Mouse (Mus musculus): ENCODE data around the gene Plppr1. TPM values are rescaled to one million over a fixed set of nuclear protein-coding genes. Genes with fewer than 3 reads are reported as not detected.
A peak's percentile ranks its signal among the peaks of the same experiment; 100 is the strongest.

Gene Plppr1
- 5.4 and 13.0 TPM in 2 replicates for polyA plus RNA-seq (2016; fragmentation: Nextera tagmentation; extraction: Ambion mirVana)

GRCm38 (mm10) chr4:49059021-49059401, at the start of gene Plppr1:
Gene Plppr1, plus strand, starts transcription at chr4:49059273.
- H3K27me3 ChIP-seq (ENCODE audit: insufficient read depth, poor library complexity, severe bottlenecking): peaks cover 61% of the 10 kb centered on the region
- H3K9me3 ChIP-seq: no peaks in the 10 kb centered on the region
- DNase-seq (ENCODE audit: low spot score): peak; percentile 80
- H3K4me3 ChIP-seq: peak within 1 kb of the TSS; percentile 78
- H3K36me3 ChIP-seq: no peaks in the 10 kb centered on the region
- peak within 1 kb of the TSS; percentile 87 for H3K27ac ChIP-seq
- peaks cover 40% of the 10 kb centered on the region for H3K4me1 ChIP-seq (replicated peaks)
- WGBS: under 1% methylated on average over 21 of the region's 21 CpGs

- no peaks in the 10 kb centered on the region for H3K27me3 ChIP-seq (ENCODE audit: insufficient read depth, poor library complexity, severe bottlenecking)
- H3K9me3 ChIP-seq: no peaks in the 10 kb centered on the region
- H3K27ac ChIP-seq: no peak overlapping the region
- H3K4me1 ChIP-seq (replicated peaks): no peaks in the 10 kb centered on the region
- DNase-seq (ENCODE audit: low spot score): no peak
- no peak overlapping the region for H3K4me3 ChIP-seq
- H3K36me3 ChIP-seq: no peaks in the 10 kb centered on the region
Observed at GRCm38 (mm10) chr4:49016701-49017100, 42.4 kb upstream of the Plppr1 start.

- no peaks in the 10 kb centered on the region for H3K27me3 ChIP-seq (ENCODE audit: insufficient read depth, poor library complexity, severe bottlenecking)
- H3K27ac ChIP-seq: no peak overlapping the region
- H3K9me3 ChIP-seq: no peaks in the 10 kb centered on the region
- H3K4me1 ChIP-seq (replicated peaks): no peaks in the 10 kb centered on the region
- 83% methylated on average over 1 of the region's 1 CpGs for whole genome bisulfite sequencing
- no peak overlapping the region for H3K4me3 ChIP-seq
- no peak for DNase-seq (ENCODE audit: low spot score)
- H3K36me3 ChIP-seq: no peaks in the 10 kb centered on the region
Observed at GRCm38 (mm10) chr4:49023221-49023620, 35.9 kb upstream of the Plppr1 start.

GRCm38 (mm10) chr4:49038311-49038710, 20.8 kb upstream of the Plppr1 start:
- no peak for DNase-seq (ENCODE audit: low spot score)
- no peak overlapping the region for H3K27ac ChIP-seq

GRCm38 (mm10) chr4:49039854-49040253, 19.2 kb upstream of the Plppr1 start:
- 85% methylated on average over 3 of the region's 3 CpGs for WGBS
- Histone ChIP-seq H3K4me3 (no peak overlapping the region), H3K36me3 (no peaks in the 10 kb centered on the region), H3K9me3 (no peaks in the 10 kb centered on the region), H3K4me1 (replicated peaks) (no peaks in the 10 kb centered on the region), H3K27ac (no peak overlapping the region), H3K27me3 (ENCODE audit: insufficient read depth, poor library complexity, severe bottlenecking) (no peaks in the 10 kb centered on the region)
- DNase-seq (ENCODE audit: low spot score): no peak

More at GRCm38 (mm10) chr4:49038311-49038710, 20.8 kb upstream of the Plppr1 start:
- Histone ChIP-seq H3K4me1 (replicated peaks) (no peaks in the 10 kb centered on the region), H3K36me3 (no peaks in the 10 kb centered on the region), H3K4me3 (no peak overlapping the region), H3K9me3 (no peaks in the 10 kb centered on the region), H3K27me3 (ENCODE audit: insufficient read depth, poor library complexity, severe bottlenecking) (no peaks in the 10 kb centered on the region)
- 50% methylated on average over 4 of the region's 4 CpGs for WGBS

GRCm38 (mm10) chr4:49041655-49042054, 17.4 kb upstream of the Plppr1 start:
- DNase-seq (ENCODE audit: low spot score): no peak
- no peaks in the 10 kb centered on the region for H3K9me3 ChIP-seq
- H3K4me1 ChIP-seq (replicated peaks): no peaks in the 10 kb centered on the region
- no peaks in the 10 kb centered on the region for H3K36me3 ChIP-seq
- H3K4me3 ChIP-seq: no peak overlapping the region
- H3K27ac ChIP-seq: no peak overlapping the region
- no peaks in the 10 kb centered on the region for H3K27me3 ChIP-seq (ENCODE audit: insufficient read depth, poor library complexity, severe bottlenecking)
- 78% methylated on average over 1 of the region's 1 CpGs for WGBS

GRCm38 (mm10) chr4:49050628-49051027, 8.4 kb upstream of the Plppr1 start:
- DNase-seq (ENCODE audit: low spot score): no peak
- no peak overlapping the region for H3K4me3 ChIP-seq
- H3K27ac ChIP-seq: no peak overlapping the region
- no peaks in the 10 kb centered on the region for H3K4me1 ChIP-seq (replicated peaks)
- no peaks in the 10 kb centered on the region for H3K36me3 ChIP-seq
- peaks cover 19% of the 10 kb centered on the region for H3K27me3 ChIP-seq (ENCODE audit: insufficient read depth, poor library complexity, severe bottlenecking)
- WGBS: 72% methylated on average over 1 of the region's 1 CpGs
- no peaks in the 10 kb centered on the region for H3K9me3 ChIP-seq

GRCm38 (mm10) chr4:49057916-49058315, 1.2 kb upstream of the Plppr1 start:
- Histone ChIP-seq H3K4me3 (no peak overlapping the region), H3K27me3 (ENCODE audit: insufficient read depth, poor library complexity, severe bottlenecking) (peaks cover 64% of the 10 kb centered on the region), H3K36me3 (no peaks in the 10 kb centered on the region), H3K9me3 (no peaks in the 10 kb centered on the region), H3K4me1 (replicated peaks) (peaks cover 40% of the 10 kb centered on the region), H3K27ac (no peak overlapping the region)
- WGBS: 6% methylated on average over 2 of the region's 2 CpGs
- peak; percentile 22 for DNase-seq (ENCODE audit: low spot score)

- WGBS: 3% methylated on average over 7 of the region's 7 CpGs
- peaks cover 61% of the 10 kb centered on the region for H3K27me3 ChIP-seq (ENCODE audit: insufficient read depth, poor library complexity, severe bottlenecking)
- no peaks in the 10 kb centered on the region for H3K36me3 ChIP-seq
- H3K4me1 ChIP-seq (replicated peaks): peaks cover 40% of the 10 kb centered on the region
- peak; percentile 42 for DNase-seq (ENCODE audit: low spot score)
- peak overlapping the region; percentile 87 for H3K27ac ChIP-seq
- no peaks in the 10 kb centered on the region for H3K9me3 ChIP-seq
- peak overlapping the region; percentile 78 for H3K4me3 ChIP-seq
Observed at GRCm38 (mm10) chr4:49058557-49058956, 516 bp upstream of the Plppr1 start.

GRCm38 (mm10) chr4:49059402-49060381, 619 bp downstream of the Plppr1 start:
- no peaks in the 10 kb centered on the region for H3K36me3 ChIP-seq
- no peaks in the 10 kb centered on the region for H3K9me3 ChIP-seq
- whole genome bisulfite sequencing: under 1% methylated on average over 62 of the region's 62 CpGs
- peak overlapping the region; percentile 87 for H3K27ac ChIP-seq
- DNase-seq (ENCODE audit: low spot score): peak; percentile 43
- peaks cover 55% of the 10 kb centered on the region for H3K27me3 ChIP-seq (ENCODE audit: insufficient read depth, poor library complexity, severe bottlenecking)
- H3K4me3 ChIP-seq: peak overlapping the region; percentile 78
- peaks cover 40% of the 10 kb centered on the region for H3K4me1 ChIP-seq (replicated peaks)

GRCm38 (mm10) chr4:49069471-49069870, 10.4 kb downstream of the Plppr1 start:
- H3K36me3 ChIP-seq: no peaks in the 10 kb centered on the region
- H3K9me3 ChIP-seq: no peaks in the 10 kb centered on the region
- no peak overlapping the region for H3K27ac ChIP-seq
- 81% methylated on average over 4 of the region's 4 CpGs for WGBS
- no peaks in the 10 kb centered on the region for H3K4me1 ChIP-seq (replicated peaks)
- H3K27me3 ChIP-seq (ENCODE audit: insufficient read depth, poor library complexity, severe bottlenecking): no peaks in the 10 kb centered on the region
- H3K4me3 ChIP-seq: no peak overlapping the region
- no peak for DNase-seq (ENCODE audit: low spot score)

GRCm38 (mm10) chr4:49072886-49073285, 13.8 kb downstream of the Plppr1 start:
- H3K36me3 ChIP-seq: no peaks in the 10 kb centered on the region
- 91% methylated on average over 4 of the region's 4 CpGs for WGBS
- DNase-seq (ENCODE audit: low spot score): no peak
- no peak overlapping the region for H3K27ac ChIP-seq
- H3K4me3 ChIP-seq: no peak overlapping the region
- no peaks in the 10 kb centered on the region for H3K9me3 ChIP-seq
- no peaks in the 10 kb centered on the region for H3K27me3 ChIP-seq (ENCODE audit: insufficient read depth, poor library complexity, severe bottlenecking)
- no peaks in the 10 kb centered on the region for H3K4me1 ChIP-seq (replicated peaks)

GRCm38 (mm10) chr4:49075881-49076280, 16.8 kb downstream of the Plppr1 start:
- H3K4me1 ChIP-seq (replicated peaks): no peaks in the 10 kb centered on the region
- H3K27ac ChIP-seq: no peak overlapping the region
- no peaks in the 10 kb centered on the region for H3K27me3 ChIP-seq (ENCODE audit: insufficient read depth, poor library complexity, severe bottlenecking)
- 87% methylated on average over 2 of the region's 2 CpGs for WGBS
- no peaks in the 10 kb centered on the region for H3K9me3 ChIP-seq
- no peak for DNase-seq (ENCODE audit: low spot score)
- H3K36me3 ChIP-seq: no peaks in the 10 kb centered on the region
- H3K4me3 ChIP-seq: no peak overlapping the region
